Mouse (Mus musculus): ENCODE measurements around the gene Mtf2. TPM values are rescaled to one million over a fixed set of nuclear protein-coding genes. Genes with fewer than 3 reads are reported as not detected.

Mtf2 gene
- polyA plus RNA-seq, 1 experiment from 2014 or later, result 52.3 TPM

DNA sequence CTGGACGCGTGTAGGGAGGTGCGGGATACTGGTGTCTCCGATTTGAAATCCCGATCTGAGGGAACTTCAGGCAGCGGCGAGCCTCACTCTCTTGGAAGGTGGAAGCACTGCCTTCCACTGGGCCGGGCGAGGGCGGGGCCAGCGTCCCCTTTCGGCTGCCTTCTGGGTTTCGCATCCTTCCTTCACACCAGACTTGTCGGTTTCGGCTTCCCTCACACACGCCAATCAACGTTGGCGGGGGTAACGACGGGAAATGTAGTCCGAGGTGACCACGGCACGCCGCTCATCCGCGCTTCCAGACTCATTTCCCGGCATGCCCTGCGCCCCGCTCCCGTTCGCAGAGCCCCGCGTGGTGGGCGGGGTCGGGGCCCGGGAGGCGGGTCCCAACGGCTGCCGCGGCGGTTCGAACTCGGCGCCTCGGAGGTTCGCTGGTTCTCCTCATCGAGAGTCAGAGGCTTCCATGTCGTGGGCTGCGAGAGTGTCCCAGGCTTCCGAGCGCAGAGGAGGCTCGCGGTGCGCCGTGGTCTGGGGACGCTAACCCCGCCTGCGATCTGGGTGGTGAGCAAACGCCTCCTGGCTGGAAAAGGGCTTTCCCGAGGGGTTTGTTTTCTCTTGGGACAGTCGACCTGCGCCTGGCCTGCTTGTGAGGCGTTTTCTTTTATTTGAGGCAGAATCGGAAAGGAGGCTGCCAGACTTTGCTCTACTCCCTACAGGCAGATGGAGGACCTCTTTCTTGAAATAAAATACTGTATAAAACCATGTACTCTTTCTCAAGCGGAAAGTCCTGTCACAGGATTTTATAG lies 67.2 kb downstream of the Mtf2 start, which contains the start of the genes Tmed5 and Ccdc18:
Tmed5 (minus strand) TSS at position 180 of the 803 bp plus-strand sequence.
Ccdc18 (plus strand) TSS at position 435 of the 803 bp plus-strand sequence.
- peak; percentile 71 for TF ChIP-seq CTCF (IDR thresholded peaks at IDR 0.05; ENCODE audit: low read depth)
- under 1% methylated on average over 61 of the region's 65 CpGs for WGBS
- H3K4me2 ChIP-seq (replicated peaks; ENCODE audit: low read depth), result peak within 1 kb of the TSS; percentile 90
- no peaks in the 10 kb centered on the region for H3K4me1 ChIP-seq (replicated peaks; ENCODE audit: control insufficient read depth, insufficient read depth, low read length)
- ATAC-seq, result peak; percentile 99
- peak within 1 kb of the TSS; percentile 85 for H3K4me3 ChIP-seq (ENCODE audit: low read depth, low read length)
- H3K27me3 ChIP-seq (replicated peaks; ENCODE audit: control insufficient read depth, insufficient read depth, low read length), result no peaks in the 10 kb centered on the region
- H3K27ac ChIP-seq (ENCODE audit: low read depth, low read length), result peak within 1 kb of the TSS; percentile 94
- peaks cover 8% of the 10 kb centered on the region; the same call in 1 of the 2 replicates for H3K36me3 ChIP-seq (ENCODE audit: control insufficient read depth, insufficient read depth)
- H3K9me3 ChIP-seq (ENCODE audit: control insufficient read depth), result no peaks in the 10 kb centered on the region
- H3K9ac ChIP-seq (ENCODE audit: low read depth, low read length), result peak within 1 kb of the TSS; percentile 78

DNA sequence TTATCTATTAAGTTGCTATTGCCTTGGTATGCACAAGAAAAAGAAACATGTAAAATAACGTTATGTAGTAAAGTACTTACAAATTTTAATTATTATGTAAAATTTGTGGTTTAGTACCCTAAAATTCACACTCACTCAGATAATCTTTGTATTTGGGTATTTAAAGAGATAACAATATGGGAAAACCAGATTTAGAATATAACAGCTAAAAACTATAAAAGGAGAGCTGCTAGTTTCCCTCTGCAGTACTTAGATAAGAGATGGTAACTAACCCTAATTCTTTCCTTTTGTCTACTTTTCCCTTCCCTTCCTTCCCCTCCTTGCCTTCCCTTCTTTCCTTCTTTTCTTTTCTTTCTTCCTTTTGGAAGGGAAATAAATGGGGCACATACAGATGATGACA lies 87.1 kb downstream of the Mtf2 start:
- 90% methylated on average over 1 of the region's 1 CpGs for WGBS
- no peak overlapping the region for H3K4me2 ChIP-seq (replicated peaks; ENCODE audit: low read depth)
- no peak overlapping the region for H3K4me3 ChIP-seq (ENCODE audit: low read depth, low read length)
- H3K4me1 ChIP-seq (replicated peaks; ENCODE audit: control insufficient read depth, insufficient read depth, low read length), result no peaks in the 10 kb centered on the region
- no peak for TF ChIP-seq CTCF (IDR thresholded peaks at IDR 0.05; ENCODE audit: low read depth)
- ATAC-seq, result no peak
- H3K27me3 ChIP-seq (replicated peaks; ENCODE audit: control insufficient read depth, insufficient read depth, low read length), result no peaks in the 10 kb centered on the region
- H3K9ac ChIP-seq (ENCODE audit: low read depth, low read length), result no peak overlapping the region
- H3K9me3 ChIP-seq (ENCODE audit: control insufficient read depth), result no peaks in the 10 kb centered on the region
- H3K36me3 ChIP-seq (ENCODE audit: control insufficient read depth, insufficient read depth), result 0 out of 2 replicates have a peak, but pooled peaks cover 7% of the 10 kb centered on the region
- no peak overlapping the region for H3K27ac ChIP-seq (ENCODE audit: low read depth, low read length)

Other genes starting within 250 kb of the Mtf2 start
- gene Ube2d2b, start 235.6 kb upstream of the Mtf2 start, polyA plus RNA-seq (2015; fragmentation: Nextera tagmentation; extraction: Ambion mirVana), result 0.09 TPM in 1 of 2 replicates, not detected in the other
- gene Evi5, start 190.6 kb upstream of the Mtf2 start, polyA plus RNA-seq (2015; fragmentation: Nextera tagmentation; extraction: Ambion mirVana), result 39.7 and 41.6 TPM in 2 replicates
- gene Rpl5, start 165.2 kb upstream of the Mtf2 start, polyA plus RNA-seq (2015; fragmentation: Nextera tagmentation; extraction: Ambion mirVana), result 26.7 and 29.1 TPM in 2 replicates
- gene Fam69a, start 78.6 kb upstream of the Mtf2 start, polyA plus RNA-seq (2015; fragmentation: Nextera tagmentation; extraction: Ambion mirVana), result 11.7 and 11.8 TPM in 2 replicates
- 19.3 and 20.5 TPM in 2 replicates for gene Tmed5, start 66.9 kb downstream of the Mtf2 start, polyA plus RNA-seq (2015; fragmentation: Nextera tagmentation; extraction: Ambion mirVana)
- 3.3 and 4.9 TPM in 2 replicates for gene Ccdc18, start 67.2 kb downstream of the Mtf2 start, polyA plus RNA-seq (2015; fragmentation: Nextera tagmentation; extraction: Ambion mirVana)
- gene Dr1, start 203.2 kb downstream of the Mtf2 start, polyA plus RNA-seq (2015; fragmentation: Nextera tagmentation; extraction: Ambion mirVana), result 29.8 and 31.8 TPM in 2 replicates
- gene Pigg, start 246.9 kb downstream of the Mtf2 start, polyA plus RNA-seq (2015; fragmentation: Nextera tagmentation; extraction: Ambion mirVana), result 3.1 and 3.9 TPM in 2 replicates